Mouse (Mus musculus) cerebellum, adult 9-10 months (tissue): ENCODE results near the gene Paqr7.

Source experiments
- DNase-seq: peaks from one replicate; pipeline ENCODE4 v3.0.0; 2022

Gene Paqr7

GRCm38 (mm10) chr4:134496595-134497210 lies at the start of gene Paqr7:
Gene Paqr7, plus strand, starts transcription at chr4:134496697.
- peak; percentile 88 for DNase-seq

- DNase-seq = no peak
These were observed 48.5 kb upstream of the Paqr7 start for GRCm38 (mm10) chr4:134447966-134448365.

GRCm38 (mm10) chr4:134449595-134450391 lies 46.7 kb upstream of the Paqr7 start:
- peak; percentile 91 for DNase-seq

GRCm38 (mm10) chr4:134450392-134451195 lies 45.9 kb upstream of the Paqr7 start:
- DNase-seq = peak; percentile 84

GRCm38 (mm10) chr4:134451484-134451883 lies 45.0 kb upstream of the Paqr7 start:
- DNase-seq = no peak

GRCm38 (mm10) chr4:134453619-134454400 lies 42.7 kb upstream of the Paqr7 start:
- DNase-seq = peak; percentile 82

- DNase-seq = peak; percentile 43
These were observed 41.2 kb upstream of the Paqr7 start for GRCm38 (mm10) chr4:134455310-134455709.

- peak; percentile 41 for DNase-seq
These were observed 39.2 kb upstream of the Paqr7 start for GRCm38 (mm10) chr4:134457130-134457825.

GRCm38 (mm10) chr4:134458856-134459255 lies 37.6 kb upstream of the Paqr7 start:
- peak; percentile 97 for DNase-seq

GRCm38 (mm10) chr4:134460277-134460676 lies 36.2 kb upstream of the Paqr7 start:
- DNase-seq = peak; percentile 46

GRCm38 (mm10) chr4:134461252-134461651 lies 35.2 kb upstream of the Paqr7 start:
- no peak for DNase-seq

GRCm38 (mm10) chr4:134465789-134466188 lies 30.7 kb upstream of the Paqr7 start:
- no peak for DNase-seq

- DNase-seq = no peak
These were observed 29.9 kb upstream of the Paqr7 start for GRCm38 (mm10) chr4:134466381-134467262.

- DNase-seq = peak; percentile 75
These were observed 28.9 kb upstream of the Paqr7 start for GRCm38 (mm10) chr4:134467435-134468214.

- DNase-seq = peak; percentile 97
These were observed 28.3 kb upstream of the Paqr7 start, which contains the start of gene Stmn1 for GRCm38 (mm10) chr4:134468215-134468575. Gene Stmn1, plus strand, starts transcription at chr4:134468320.

- peak; percentile 95 for DNase-seq
These were observed 27.8 kb upstream of the Paqr7 start for GRCm38 (mm10) chr4:134468578-134469266.

GRCm38 (mm10) chr4:134469341-134469796 lies 27.1 kb upstream of the Paqr7 start:
- DNase-seq = no peak

- DNase-seq = no peak
These were observed 26.5 kb upstream of the Paqr7 start for GRCm38 (mm10) chr4:134469985-134470384.

GRCm38 (mm10) chr4:134471469-134471868 lies 25.0 kb upstream of the Paqr7 start:
- DNase-seq = no peak
